Mouse (Mus musculus) testis, adult 2 months (tissue): ENCODE data around the gene Nkx2-1.

Experiments used
- CTCF ChIP-seq: fragments of 200-500 bp; IDR thresholded peaks from 2 replicates; pipeline ENCODE4 v1.5.1; 2012; ENCODE audit warnings: low read depth, mild to moderate bottlenecking, inconsistent platforms, low read length, moderate library complexity; ENCODE audit not compliant: control insufficient read depth, insufficient read depth, insufficient replicate concordance
- POLR2A ChIP-seq: fragments of 200-500 bp; IDR thresholded peaks from 2 replicates; pipeline ENCODE4 v1.6.1; 2012; ENCODE audit warnings: low read depth, mild to moderate bottlenecking, inconsistent platforms, low read length, moderate library complexity; ENCODE audit not compliant: control insufficient read depth

- TF ChIP-seq CTCF (no peak), POLR2A (no peak)
Observed at GRCm38 (mm10) chr12:56519071-56519737, 17.5 kb downstream of the Nkx2-1 start.
